Mouse (Mus musculus) CH12.LX (cell line): ENCODE data around the gene Capza2.

Experiments
- CTCF ChIP-seq, 2 experiments: IDR thresholded peaks in 1 of 2; conservative IDR thresholded peaks in 1 of 2; 2 replicates each; pipeline ENCODE4 v1.5.1; 2011 to 2012; ENCODE audit warnings: low read depth in 2 of 2, low read length in 2 of 2, improper control_type of control experiment in 1 of 2, inconsistent platforms in 1 of 2, mild to moderate bottlenecking in 1 of 2, moderate library complexity in 1 of 2
- E2F4 ChIP-seq: IDR thresholded peaks from 2 replicates; pipeline ENCODE4 v1.6.1; 2011; ENCODE audit warnings: low read depth, low read length, improper control_type of control experiment; ENCODE audit not compliant: insufficient replicate concordance
- HCFC1 ChIP-seq: IDR thresholded peaks from 2 replicates; pipeline ENCODE4 v1.6.1; 2012; ENCODE audit warnings: low read depth, mild to moderate bottlenecking, inconsistent platforms, low read length, improper control_type of control experiment
- MEF2A ChIP-seq: IDR thresholded peaks from 2 replicates; pipeline ENCODE4 v1.6.1; 2014; ENCODE audit warnings: low read depth, mild to moderate bottlenecking, inconsistent platforms, low read length, improper control_type of control experiment, borderline replicate concordance
- POLR2A ChIP-seq: IDR thresholded peaks from 2 replicates; pipeline ENCODE4 v1.6.1; 2011; ENCODE audit warnings: low read depth, mild to moderate bottlenecking, improper control_type of control experiment, low read length
- RCOR1 ChIP-seq: conservative IDR thresholded peaks from 2 replicates; pipeline ENCODE4 v1.6.1; 2012; ENCODE audit warnings: low read depth, mild to moderate bottlenecking, inconsistent platforms, low read length, improper control_type of control experiment
- TBP ChIP-seq: conservative IDR thresholded peaks from 2 replicates; pipeline ENCODE4 v1.6.1; 2011; ENCODE audit warnings: low read depth, low read length, improper control_type of control experiment
- UBTF ChIP-seq: IDR thresholded peaks from 2 replicates; pipeline ENCODE4 v1.6.1; 2012; ENCODE audit warnings: low read depth, mild to moderate bottlenecking, inconsistent platforms, low read length, improper control_type of control experiment, moderate library complexity
- USF1 ChIP-seq: IDR thresholded peaks from 2 replicates; pipeline ENCODE4 v1.6.1; 2014; ENCODE audit warnings: low read depth, mild to moderate bottlenecking, inconsistent platforms, low read length, improper control_type of control experiment
- ZC3H11A ChIP-seq: IDR thresholded peaks from 2 replicates; pipeline ENCODE4 v1.6.1; 2012; ENCODE audit warnings: low read depth, mild to moderate bottlenecking, inconsistent platforms, low read length, improper control_type of control experiment
- ZKSCAN1 ChIP-seq: IDR thresholded peaks from 2 replicates; pipeline ENCODE4 v1.6.1; 2012; ENCODE audit warnings: low read depth, inconsistent platforms, low read length, improper control_type of control experiment, borderline replicate concordance
- ZMIZ1 ChIP-seq: IDR thresholded peaks from 2 replicates; pipeline ENCODE4 v1.6.1; 2012; ENCODE audit warnings: low read depth, mild to moderate bottlenecking, inconsistent platforms, low read length, improper control_type of control experiment

DNA sequence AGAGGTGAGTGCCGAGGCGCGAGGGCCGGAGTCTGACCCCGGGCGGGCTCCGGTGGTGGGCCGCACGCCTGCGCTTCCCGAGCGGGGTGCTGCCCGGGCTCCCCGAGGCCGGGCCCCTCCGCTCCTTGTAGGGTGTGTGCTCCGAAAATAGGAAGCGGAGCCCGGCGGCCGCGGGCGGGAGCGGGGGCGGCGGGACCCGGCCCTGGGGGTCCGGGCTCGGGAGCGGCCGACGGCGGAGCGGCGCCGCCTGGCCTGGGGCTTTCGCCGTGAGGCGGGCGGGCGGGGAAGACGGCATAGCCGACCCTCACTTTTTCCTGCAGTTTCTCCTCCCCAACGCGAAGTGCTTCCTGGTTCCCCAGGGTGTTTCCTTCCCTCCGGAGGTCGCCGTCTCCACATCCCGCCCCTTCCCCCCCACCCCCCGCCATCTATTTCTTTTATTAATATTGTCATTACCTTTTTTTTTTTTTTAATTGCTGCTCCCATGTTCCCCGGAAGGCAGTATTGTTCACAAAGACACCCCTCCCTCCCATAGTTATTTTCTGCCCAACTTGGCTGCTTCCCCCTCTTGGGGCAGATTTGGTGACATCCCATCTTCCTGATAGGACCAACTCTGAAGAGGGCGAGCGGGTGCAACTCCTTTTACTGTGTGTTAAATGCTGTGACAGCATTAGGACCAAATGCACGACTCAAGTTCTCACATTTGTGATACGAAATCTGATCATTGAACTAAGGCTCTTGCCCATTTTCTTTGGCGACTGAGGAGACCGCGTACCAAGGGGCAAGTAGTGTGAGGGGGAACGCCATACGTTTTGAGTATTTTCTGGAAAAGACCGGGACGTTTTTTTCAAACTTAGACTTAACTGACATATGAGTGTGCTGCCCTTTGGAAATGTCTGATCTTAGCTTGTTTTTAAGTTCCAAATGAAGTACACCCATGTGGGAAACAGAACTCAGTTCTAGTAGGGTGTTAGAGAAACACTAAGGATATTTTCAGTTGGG lies 1.5 kb downstream of the Capza2 start:
- TF ChIP-seq CTCF (conservative IDR thresholded peaks at IDR 0.05 in 1 of 2, IDR thresholded peaks at IDR 0.05 in 1 of 2; ENCODE audit: low read depth in 2 of 2, low read length in 2 of 2) (no peak), MEF2A (no peak), POLR2A (no peak), ZKSCAN1 (no peak), ZMIZ1 (no peak), UBTF (peak; percentile 63; the same call in 1 of the 2 replicates), E2F4 (no peak), ZC3H11A (no peak), RCOR1 (no peak), USF1 (no peak), TBP (no peak), HCFC1 (no peak)
